Mouse (Mus musculus) thymus, postnatal 0 days (tissue): ENCODE results near the gene Tcam1. TPM values are rescaled to one million over a fixed set of nuclear protein-coding genes. Genes with fewer than 3 reads are reported as not detected.
"Not testable (repeated sequence)": the region's sequence is repeated elsewhere in the genome, so short reads cannot be mapped to it uniquely, and the experiment has no call there.

ENCODE experiments used
- DNase-seq: peaks from one replicate; pipeline ENCODE4 v3.0.0-alpha.2; 2015; ENCODE audit warnings: low spot score
- polyA plus RNA-seq: library from polyadenylated mRNA; unstranded; fragments of >200 nt; fragmentation: Nextera tagmentation; extraction: Ambion mirVana; gene quantifications from 2 replicates; pipeline ENCODE4 v1.2.1, GENCODE M21; 2015

Tcam1 gene
- 0.40 and 0.54 TPM in 2 replicates for polyA plus RNA-seq

- peak; percentile 98 for DNase-seq
These were observed at the start of gene Tcam1 for GRCm38 (mm10) chr11:106276454-106276853. TSS of gene Tcam1 (plus strand) at chr11:106276672.

- not testable (repeated sequence) for DNase-seq
These were observed 42.5 kb upstream of the Tcam1 start for GRCm38 (mm10) chr11:106233978-106234377.

DNA sequence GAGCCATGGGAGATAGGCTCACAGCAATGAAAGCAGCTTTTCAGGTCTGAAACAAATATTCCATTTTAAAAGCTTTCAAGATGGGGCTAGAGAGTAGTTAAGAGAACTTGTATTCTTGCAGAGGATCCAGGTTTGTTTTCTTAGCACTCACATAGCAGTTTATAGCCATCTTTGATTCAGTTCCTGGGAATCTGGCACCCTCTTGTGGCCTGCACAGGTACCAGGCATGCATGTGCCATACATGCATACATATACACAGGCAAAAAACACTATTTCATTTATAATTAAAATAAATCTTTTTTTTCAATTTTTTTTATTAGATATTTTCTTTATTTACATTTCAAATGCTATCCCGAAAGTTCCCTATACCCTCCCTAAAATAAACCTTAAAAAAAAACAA lies 29.6 kb upstream of the Tcam1 start:
- DNase-seq, result peak; percentile 37

- no peak for DNase-seq
These were observed 27.1 kb upstream of the Tcam1 start for GRCm38 (mm10) chr11:106249326-106249725.

DNA sequence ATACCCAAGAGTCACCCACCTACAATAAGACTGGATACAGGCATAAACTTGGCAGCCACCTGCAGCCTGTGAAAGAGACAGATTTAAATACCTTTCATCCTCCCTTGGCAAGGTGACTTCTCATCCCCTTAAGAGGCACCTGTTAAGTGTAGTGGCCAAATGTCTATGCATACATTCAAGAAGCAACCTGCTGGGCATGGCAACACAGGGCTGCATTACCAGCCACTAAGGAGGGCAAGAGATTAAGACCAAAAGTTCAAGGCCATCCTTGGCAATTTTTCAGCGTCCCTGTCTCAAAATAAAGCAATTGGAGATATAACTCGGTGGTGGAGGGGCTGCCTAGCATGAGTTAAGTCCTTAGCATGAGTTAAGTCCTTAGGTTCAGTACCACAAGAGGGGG lies 21.7 kb upstream of the Tcam1 start:
- DNase-seq, result no peak

DNA sequence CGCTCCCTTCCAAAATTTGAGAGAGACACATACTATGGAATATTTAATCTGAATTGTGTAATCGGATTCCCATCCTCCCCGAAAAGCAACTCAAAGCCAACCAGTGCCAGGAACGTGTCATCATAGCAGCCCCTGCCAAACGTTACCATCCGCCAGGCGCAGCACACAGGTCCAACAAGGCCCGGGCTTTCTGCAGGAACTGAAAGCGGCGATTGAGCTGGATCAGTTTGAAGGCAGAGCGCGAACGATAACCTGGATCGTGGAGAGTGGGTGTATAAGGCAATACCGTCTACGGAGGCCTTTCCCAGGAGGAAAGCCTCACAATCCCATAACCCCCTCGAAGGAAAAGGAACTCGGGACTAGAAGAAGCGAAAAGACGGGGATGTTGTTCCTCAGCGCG lies 21.3 kb upstream of the Tcam1 start:
- no peak for DNase-seq

DNA sequence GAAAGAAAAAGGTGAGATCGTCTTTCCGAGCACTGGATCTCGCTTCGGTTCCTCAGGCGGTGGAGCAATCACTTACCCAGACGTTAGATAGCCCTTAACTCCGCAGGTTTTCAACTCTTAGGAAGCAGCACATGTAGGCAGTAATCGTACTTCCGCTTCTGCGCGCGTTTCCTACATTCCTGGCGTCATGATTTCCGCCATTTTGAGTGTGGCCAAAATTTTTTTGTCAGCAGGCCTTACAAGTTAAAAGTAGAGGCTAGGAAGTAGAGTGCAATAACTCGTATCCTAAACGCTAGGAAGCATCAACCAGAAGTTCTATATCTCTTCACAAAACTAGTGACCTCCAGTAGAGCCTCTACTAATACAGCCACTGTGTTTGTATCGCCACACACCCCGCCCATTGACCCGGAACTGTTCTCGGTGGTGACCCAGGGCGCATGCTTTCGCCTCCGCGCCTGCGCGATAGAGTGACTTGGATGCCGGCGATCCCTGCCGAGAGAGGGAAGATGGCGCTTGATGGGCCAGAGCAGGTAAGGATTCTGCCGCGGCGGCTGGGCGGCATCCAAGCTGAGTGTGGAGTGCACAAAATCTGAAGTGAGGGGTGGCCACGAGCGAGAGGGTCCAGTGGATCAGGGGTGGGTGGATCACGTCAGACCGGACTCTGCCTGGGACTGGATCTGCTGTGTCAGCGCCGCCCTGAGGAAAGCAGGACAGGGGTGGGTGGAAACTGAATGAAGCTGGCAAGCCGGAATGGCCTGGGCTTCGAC lies 20.6 kb upstream of the Tcam1 start, which contains the start of the genes Ftsj3 and Psmc5:
Gene Ftsj3 (minus strand): TSS at position 395 of the 767 bp plus-strand sequence.
Gene Psmc5 (plus strand): TSS at position 470 of the 767 bp plus-strand sequence.
- peak; percentile 97 for DNase-seq

DNA sequence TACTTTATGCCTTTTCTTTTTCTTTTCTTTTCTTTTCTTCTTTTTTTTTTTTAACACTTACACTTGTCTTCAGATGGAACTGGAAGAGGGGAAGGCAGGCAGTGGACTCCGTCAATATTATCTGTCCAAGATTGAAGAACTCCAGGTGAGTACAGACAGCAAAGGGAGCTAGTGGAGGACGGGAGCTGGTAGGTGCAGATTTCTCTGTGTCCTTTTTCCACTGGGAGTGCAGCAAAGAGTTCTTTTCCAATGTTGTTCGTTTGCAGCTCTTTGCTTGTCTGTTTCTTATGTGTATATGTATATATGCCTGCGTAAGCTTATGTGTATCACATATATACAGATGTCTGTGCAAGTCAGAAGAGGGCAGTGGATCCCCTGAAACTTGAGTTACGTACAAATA lies 19.7 kb upstream of the Tcam1 start:
- DNase-seq, result no peak

- DNase-seq, result no peak
These were observed 15.5 kb upstream of the Tcam1 start for GRCm38 (mm10) chr11:106260826-106261450.

DNA sequence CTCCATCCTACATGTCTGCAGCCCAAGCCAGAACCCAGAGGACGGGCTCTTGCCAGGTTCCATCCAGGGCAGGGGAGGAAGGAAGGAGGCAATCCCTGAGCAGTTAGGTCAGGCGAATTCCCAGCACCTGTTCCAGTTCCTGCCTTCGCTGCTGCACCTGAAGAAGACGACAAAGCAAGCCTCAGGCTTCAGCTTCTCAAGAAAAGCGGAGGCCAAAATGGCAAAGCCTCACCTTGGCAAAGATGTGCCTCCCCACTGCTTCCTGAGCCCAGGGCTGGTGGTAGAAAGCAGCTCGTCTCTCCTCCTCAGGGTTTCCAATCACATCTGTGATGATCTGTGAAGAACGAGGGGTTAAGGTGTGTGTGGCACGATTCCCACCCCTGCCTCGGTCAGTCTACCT lies 12.5 kb upstream of the Tcam1 start:
- DNase-seq, result no peak

DNA sequence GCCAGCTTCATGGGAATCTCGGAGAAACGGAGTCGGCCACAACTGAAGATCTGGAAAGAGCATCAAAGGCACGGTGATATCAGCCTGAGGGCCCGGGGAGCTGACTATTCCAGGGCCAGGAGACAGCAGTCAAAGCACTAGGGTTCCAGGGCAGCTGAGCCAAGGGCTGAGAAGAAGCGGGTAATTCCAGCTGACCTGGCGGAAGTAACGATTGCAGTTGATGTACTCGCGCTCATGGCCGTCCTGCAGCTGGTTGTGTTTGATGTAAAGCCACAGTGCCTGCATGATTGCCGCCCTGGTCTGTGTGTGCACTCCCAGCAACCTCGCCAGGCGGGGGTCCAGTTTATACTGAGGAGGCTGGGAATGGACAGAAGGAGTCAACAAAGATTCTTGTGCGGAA lies 11.5 kb upstream of the Tcam1 start:
- no peak for DNase-seq

DNA sequence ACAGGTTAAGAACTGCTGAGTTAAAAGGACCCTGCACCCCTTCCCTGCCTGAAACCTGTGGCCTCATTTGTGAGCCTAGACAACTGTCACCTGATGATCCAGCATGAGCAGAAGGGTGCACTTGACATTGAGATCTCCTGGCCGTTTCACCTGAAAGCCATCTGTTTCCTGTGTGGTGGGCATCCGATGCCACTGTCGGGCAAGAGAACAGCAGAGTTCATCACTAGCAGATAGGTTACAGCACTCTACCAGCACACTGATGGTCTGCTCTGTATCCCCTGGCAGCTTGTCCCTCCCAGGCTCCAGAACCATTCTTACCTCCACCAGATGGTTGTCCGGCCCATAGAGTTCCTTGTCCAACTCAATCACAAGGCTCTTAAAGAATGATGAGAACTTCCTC lies 10.9 kb upstream of the Tcam1 start:
- DNase-seq, result no peak

DNA sequence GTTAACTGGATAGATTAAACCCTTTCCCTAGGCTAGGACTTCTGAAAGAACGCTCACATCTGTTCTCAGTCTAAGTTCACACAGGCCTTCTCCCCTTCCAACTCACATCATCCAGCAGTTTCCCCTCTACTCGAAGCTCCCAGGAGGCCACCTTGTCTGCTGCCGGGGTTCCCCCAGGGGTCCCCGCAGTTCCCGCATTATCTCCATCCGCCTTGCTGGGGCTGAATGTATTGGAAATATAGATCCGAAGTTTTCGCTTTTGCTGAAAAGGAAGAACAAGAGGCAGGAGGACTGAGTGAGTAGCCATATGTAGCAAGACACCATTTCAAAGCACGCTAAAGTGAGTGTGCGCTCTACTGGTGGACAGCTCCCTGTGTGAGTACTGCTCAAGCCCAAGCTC lies 10.0 kb upstream of the Tcam1 start:
- DNase-seq, result no peak

GRCm38 (mm10) chr11:106267311-106267852 lies 9.1 kb upstream of the Tcam1 start:
- no peak for DNase-seq

- no peak for DNase-seq
These were observed 8.6 kb upstream of the Tcam1 start for GRCm38 (mm10) chr11:106267871-106268270.

DNA sequence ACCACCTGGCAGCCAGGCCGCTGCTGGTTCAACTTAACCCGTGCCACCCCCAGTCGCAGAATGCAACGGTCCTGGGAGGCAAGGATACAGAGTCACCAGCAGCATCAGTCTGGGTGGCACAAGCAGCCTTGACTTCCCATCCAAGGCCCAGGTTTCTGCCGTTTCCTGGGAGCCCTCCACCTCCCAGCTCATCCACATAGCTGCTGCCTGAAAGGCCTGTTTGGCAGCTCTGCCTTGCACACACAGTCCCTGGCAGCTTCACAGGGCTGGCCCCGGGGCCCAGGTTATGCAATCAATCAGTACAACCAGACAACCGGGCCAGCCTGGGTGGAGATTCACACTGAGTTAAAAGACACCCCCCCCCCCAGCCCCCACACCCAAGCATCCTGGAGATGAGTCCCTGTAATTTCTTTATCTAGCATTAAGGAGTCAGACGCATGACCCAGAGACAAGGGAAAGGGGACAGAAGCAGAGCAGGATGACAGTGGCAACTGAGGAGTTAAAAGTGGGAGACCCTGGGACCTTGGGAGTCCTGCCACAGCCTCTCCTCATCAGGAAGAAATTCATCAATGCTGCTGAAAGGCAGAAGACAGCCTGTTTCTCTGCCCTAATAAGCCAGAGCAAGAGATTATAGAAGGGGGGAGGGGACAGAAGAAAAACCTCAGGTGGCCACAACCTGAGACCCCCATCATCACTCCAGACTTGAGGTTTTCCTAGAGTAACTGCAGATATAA lies 8.0 kb upstream of the Tcam1 start:
- DNase-seq, result no peak

GRCm38 (mm10) chr11:106269060-106269431 lies 7.4 kb upstream of the Tcam1 start:
- DNase-seq, result peak; percentile 93

DNA sequence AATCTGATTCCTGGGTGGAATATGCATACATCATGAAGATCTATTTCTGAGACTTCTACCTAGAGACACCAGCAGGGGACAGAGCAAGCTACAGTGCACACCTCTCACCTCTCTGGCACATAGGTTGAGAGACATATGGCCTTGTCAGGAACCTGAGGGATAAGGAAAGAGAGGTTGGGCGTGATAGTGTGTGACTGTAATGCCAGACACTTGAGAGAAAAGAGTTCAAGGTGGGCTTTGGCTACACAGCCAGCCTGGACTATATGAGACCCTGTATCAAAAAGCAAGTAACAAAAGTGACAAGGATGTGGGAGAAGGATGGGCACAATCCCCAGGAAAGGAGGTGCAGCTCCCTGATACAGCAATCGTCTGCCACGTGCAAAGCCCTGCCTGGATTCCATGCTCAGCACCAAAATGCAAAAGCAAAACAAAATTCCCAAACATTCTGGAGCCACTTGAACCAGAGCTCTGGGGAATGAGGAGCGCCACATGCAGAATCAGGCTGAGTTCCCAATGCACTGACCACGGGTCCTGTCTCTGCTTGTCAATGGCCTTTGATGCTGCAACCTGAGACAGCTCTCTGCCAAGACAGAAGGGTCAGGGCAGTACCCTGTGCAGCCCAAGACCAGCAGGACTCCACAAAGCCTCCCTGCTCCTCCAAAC lies 5.2 kb upstream of the Tcam1 start:
- DNase-seq, result no peak

- DNase-seq, result no peak
These were observed 4.5 kb upstream of the Tcam1 start for GRCm38 (mm10) chr11:106271794-106272643.

DNA sequence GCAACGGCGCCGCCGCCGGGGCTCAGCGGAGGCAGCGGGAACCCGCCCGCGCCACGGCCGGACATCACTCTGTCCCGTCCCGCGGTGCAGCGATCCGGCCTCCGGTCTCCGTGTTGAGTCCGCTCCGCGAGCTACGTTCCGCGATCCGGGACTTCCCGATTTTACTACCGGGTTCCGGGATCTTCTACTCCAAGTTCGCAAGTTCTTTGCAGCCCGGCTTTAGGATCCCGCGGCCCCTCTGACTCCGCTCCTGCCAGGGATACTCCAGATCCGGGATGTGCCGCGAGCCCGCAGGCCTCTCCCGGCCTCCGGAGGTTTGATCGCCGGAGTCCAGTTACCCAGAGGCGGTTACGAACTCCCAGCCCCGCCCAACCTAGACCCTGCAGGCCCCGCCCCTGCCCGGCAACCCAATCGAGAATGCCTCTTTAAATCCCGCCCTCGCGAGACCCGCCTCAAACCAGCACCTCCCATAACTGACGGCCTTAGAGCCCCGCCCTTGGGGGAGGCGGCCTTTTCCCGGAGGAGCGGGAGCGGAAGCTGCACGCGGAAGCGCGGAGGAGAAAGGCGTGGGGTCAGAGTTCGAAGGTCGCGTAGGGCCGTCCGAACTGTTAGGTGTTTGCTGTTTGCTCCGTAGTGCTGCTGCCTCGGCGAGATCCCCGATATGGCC lies 3.7 kb upstream of the Tcam1 start, which contains the start of gene Smarcd2:
Gene Smarcd2 (minus strand): TSS at position 329 of the 667 bp plus-strand sequence.
- DNase-seq, result peak; percentile 99
